Mouse (Mus musculus) erythroblast, embryonic 14.5 days (primary cell): ENCODE measurements around the gene Mrpl4.

Source experiments
- GATA1 ChIP-seq: IDR thresholded peaks from 2 replicates; pipeline ENCODE4 v1.6.1; 2012; ENCODE audit warnings: low read length, inconsistent platforms, mixed read lengths
- TAL1 ChIP-seq: IDR thresholded peaks from 3 replicates; pipeline ENCODE4 v1.6.1; 2012; ENCODE audit warnings: low read length, inconsistent platforms, mixed read lengths

DNA sequence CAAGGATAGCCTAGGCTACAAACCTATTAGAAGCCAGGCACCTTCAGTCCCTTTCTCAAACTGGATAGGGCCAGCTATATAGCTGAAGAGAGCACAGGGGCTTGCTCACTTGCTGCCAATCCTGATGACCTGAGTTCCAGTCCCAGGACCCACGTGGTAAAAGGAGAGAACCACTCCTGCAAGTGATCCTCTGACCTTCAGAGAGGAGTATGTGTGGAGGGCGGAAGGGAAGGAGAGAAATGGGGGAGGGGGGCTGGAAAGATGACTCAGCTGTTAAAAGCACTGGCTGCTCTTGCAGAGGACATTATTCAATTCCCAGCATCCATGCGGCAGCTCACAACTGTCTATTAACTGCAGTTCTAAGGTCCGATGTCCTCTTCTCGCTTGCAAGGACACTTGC, 23.4 kb upstream of the Mrpl4 start:
- TF ChIP-seq GATA1 (no peak), TAL1 (no peak)
